Mouse (Mus musculus) forebrain, embryonic 12.5 days (tissue): ENCODE results near the gene Nrg4. TPM values are rescaled to one million over a fixed set of nuclear protein-coding genes. Genes with fewer than 3 reads are reported as not detected.

Experiments
- ATAC-seq: fragments of 200-750 bp; cut with Nextera tagmentation; 2 replicates; pipeline ENCODE4 v1.8.0; 2017; ENCODE audit warnings: moderate TSS enrichment; ENCODE audit not compliant: low FRiP score
- H3K27ac ChIP-seq: fragments of 300-500 bp; sonication (generic); 2 replicates; pipeline ENCODE4 v1.5.1; 2016; ENCODE audit warnings: mild to moderate bottlenecking
- H3K27me3 ChIP-seq: fragments of 300-500 bp; sonication (generic); 2 replicates; pipeline ENCODE4 v1.6.1; 2016; ENCODE audit warnings: mild to moderate bottlenecking
- H3K36me3 ChIP-seq: fragments of 300-500 bp; sonication (generic); replicated peaks from 2 replicates; pipeline ENCODE4 v1.6.1; 2016; ENCODE audit warnings: mild to moderate bottlenecking
- H3K4me1 ChIP-seq: fragments of 300-500 bp; sonication (generic); 2 replicates; pipeline ENCODE4 v1.6.1; 2016
- H3K4me2 ChIP-seq: fragments of 300-500 bp; sonication (generic); 2 replicates; pipeline ENCODE4 v1.6.1; 2016; ENCODE audit warnings: mild to moderate bottlenecking, moderate library complexity
- H3K4me3 ChIP-seq: fragments of 300-500 bp; sonication (generic); replicated peaks from 2 replicates; pipeline ENCODE4 v1.5.1; 2016; ENCODE audit warnings: mild to moderate bottlenecking
- H3K9ac ChIP-seq: fragments of 300-500 bp; sonication (generic); 2 replicates; pipeline ENCODE4 v1.6.1; 2016; ENCODE audit warnings: mild to moderate bottlenecking
- H3K9me3 ChIP-seq: fragments of 300-500 bp; sonication (generic); 2 replicates; pipeline ENCODE4 v1.6.1; 2016
- WGBS: fragments of 180-500 bp; shearing (Covaris S2); methylation state at CpG from one replicate; pipeline ENCODE4 v1.1.7; 2016; 5-methylcytosine and 5-hydroxymethylcytosine counted together
- polyA plus RNA-seq: library from polyadenylated mRNA; unstranded; fragments of >200 nt; fragmentation: Nextera tagmentation; extraction: Ambion mirVana; gene quantifications from 2 replicates; pipeline ENCODE4 v1.2.1, GENCODE M21; 2016

Gene Nrg4
- polyA plus RNA-seq, 1 experiment from 2014 or later, result 2.2 TPM

GRCm38 (mm10) chr9:55308455-55308854, 18.2 kb downstream of the Nrg4 start:
- Histone ChIP-seq H3K27ac (no peak overlapping the region), H3K4me2 (no peak overlapping the region), H3K4me3 (no peak overlapping the region), H3K4me1 (no peaks in the 10 kb centered on the region), H3K9me3 (no peaks in the 10 kb centered on the region), H3K27me3 (no peaks in the 10 kb centered on the region), H3K9ac (no peak overlapping the region), H3K36me3 (no peaks in the 10 kb centered on the region)
- ATAC-seq, result no peak
- 83% methylated on average over 5 of the region's 5 CpGs for WGBS

DNA sequence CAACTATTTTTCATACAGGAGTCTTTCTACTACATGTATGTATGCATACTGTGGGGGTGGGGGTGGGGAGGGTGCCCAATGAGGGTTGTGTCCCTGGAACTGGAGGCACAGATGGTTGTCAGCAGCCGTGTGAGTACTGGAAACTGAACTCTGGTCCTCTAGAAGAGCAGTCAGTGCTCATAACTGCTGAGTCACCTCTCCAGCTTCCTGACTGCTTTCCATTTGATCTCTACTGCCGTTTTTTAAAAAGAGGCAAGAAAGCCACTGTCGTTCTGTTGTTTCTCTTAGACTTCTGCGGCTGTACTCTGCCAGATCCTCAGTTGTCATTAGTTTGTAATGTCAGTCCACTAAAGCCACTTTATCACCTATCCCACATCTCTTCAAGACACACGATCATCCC, 19.1 kb downstream of the Nrg4 start:
- WGBS, result 79% methylated on average over 5 of the region's 5 CpGs
- H3K36me3 ChIP-seq, result no peaks in the 10 kb centered on the region
- no peak for ATAC-seq
- no peaks in the 10 kb centered on the region for H3K9me3 ChIP-seq
- no peak overlapping the region for H3K27ac ChIP-seq
- no peaks in the 10 kb centered on the region for H3K4me1 ChIP-seq
- no peak overlapping the region for H3K4me2 ChIP-seq
- H3K4me3 ChIP-seq, result no peak overlapping the region
- no peaks in the 10 kb centered on the region for H3K27me3 ChIP-seq
- no peak overlapping the region for H3K9ac ChIP-seq

DNA sequence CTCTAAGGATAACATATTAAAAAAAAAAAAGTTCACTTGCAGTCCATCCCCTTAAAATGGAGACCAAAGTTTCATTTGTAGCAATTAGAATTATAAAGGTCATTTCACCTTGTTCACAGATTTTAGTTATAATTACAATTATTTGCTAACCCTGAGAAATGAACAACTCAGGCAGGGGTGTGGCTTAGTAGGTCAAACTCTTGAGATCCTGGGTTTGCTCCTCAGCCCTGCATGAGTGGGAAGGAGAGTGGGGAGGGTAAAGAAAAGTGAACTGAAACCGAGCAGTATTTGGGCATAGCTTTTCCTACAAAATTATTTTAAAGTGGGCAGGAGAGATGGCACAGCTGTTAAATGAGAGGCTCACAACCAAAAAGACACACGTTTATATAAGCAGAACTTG, 19.6 kb downstream of the Nrg4 start:
- H3K4me1 ChIP-seq, result no peaks in the 10 kb centered on the region
- H3K9me3 ChIP-seq, result no peaks in the 10 kb centered on the region
- 60% methylated on average over 2 of the region's 2 CpGs for WGBS
- H3K27ac ChIP-seq, result no peak overlapping the region
- H3K9ac ChIP-seq, result no peak overlapping the region
- no peak for ATAC-seq
- no peak overlapping the region for H3K4me2 ChIP-seq
- H3K4me3 ChIP-seq, result no peak overlapping the region
- no peaks in the 10 kb centered on the region for H3K27me3 ChIP-seq
- H3K36me3 ChIP-seq, result no peaks in the 10 kb centered on the region

GRCm38 (mm10) chr9:55296221-55296620, 30.4 kb downstream of the Nrg4 start:
- Histone ChIP-seq H3K27ac (no peak overlapping the region), H3K4me2 (no peak overlapping the region), H3K9ac (no peak overlapping the region), H3K36me3 (no peaks in the 10 kb centered on the region), H3K4me1 (no peaks in the 10 kb centered on the region), H3K4me3 (no peak overlapping the region), H3K27me3 (no peaks in the 10 kb centered on the region), H3K9me3 (no peaks in the 10 kb centered on the region)
- 42% methylated on average over 2 of the region's 2 CpGs for WGBS
- no peak for ATAC-seq

DNA sequence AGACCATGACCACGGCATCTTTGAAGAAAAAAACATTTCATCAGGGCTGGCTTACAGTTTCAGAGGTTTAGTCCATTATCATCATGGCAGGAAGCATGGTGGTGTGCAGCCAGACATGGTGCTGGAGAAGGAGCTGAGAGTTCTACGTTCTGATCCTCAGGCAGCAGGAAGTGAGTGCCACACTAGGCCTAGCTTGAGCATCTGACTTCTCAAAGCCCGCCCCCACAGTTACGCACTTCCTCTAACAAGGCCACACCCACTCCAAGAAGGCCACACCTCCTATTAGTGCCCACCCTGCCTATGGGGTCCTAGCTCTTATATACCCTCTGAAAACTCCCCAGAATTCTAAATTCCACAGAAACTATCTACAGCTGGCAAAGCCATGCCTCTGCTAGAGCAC, 34.7 kb downstream of the Nrg4 start:
- no peak overlapping the region for H3K27ac ChIP-seq
- H3K27me3 ChIP-seq, result no peaks in the 10 kb centered on the region
- H3K4me2 ChIP-seq, result no peak overlapping the region
- H3K4me3 ChIP-seq, result no peak overlapping the region
- H3K9ac ChIP-seq, result no peak overlapping the region
- 91% methylated on average over 4 of the region's 4 CpGs for WGBS
- ATAC-seq, result no peak
- H3K36me3 ChIP-seq, result no peaks in the 10 kb centered on the region
- no peaks in the 10 kb centered on the region for H3K9me3 ChIP-seq
- H3K4me1 ChIP-seq, result no peaks in the 10 kb centered on the region

DNA sequence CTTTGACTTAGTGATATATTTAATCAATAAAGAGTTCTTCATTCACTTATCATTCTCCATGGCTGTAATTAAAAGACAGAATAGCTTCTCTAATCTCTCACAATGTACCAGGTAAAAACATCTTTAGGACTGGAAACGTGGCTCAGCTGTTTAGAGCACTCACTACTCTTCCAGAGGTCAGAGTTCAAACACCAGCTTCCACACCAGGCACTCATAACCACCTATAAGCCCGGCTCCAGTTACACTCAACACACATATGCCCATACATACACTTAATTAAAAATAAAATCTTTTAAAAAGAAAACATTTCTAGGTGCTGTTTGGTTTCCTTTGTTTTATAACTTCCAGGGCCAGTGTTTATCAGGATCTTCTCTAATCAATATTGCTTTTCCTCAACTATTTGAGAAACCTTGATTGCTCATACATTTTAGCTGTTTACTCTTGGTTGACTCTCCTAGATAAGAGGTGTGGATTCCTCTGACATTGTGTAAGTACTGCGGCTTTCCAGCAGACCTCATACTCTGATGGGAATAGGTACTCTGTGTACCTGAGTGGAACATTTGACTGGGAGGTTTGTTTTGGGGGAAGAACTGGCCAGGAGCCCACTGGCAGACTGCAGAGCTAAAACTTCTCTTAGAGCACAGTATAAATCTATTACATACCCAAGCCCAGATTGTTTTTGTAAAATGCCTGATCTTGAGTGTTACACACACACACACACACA, 37.0 kb downstream of the Nrg4 start:
- Histone ChIP-seq H3K27me3 (no peaks in the 10 kb centered on the region), H3K9me3 (no peaks in the 10 kb centered on the region), H3K4me3 (no peak overlapping the region), H3K4me2 (no peak overlapping the region), H3K27ac (no peak overlapping the region), H3K9ac (no peak overlapping the region), H3K4me1 (no peaks in the 10 kb centered on the region), H3K36me3 (no peaks in the 10 kb centered on the region)
- ATAC-seq, result no peak
- 68% methylated on average over 3 of the region's 3 CpGs for WGBS

DNA sequence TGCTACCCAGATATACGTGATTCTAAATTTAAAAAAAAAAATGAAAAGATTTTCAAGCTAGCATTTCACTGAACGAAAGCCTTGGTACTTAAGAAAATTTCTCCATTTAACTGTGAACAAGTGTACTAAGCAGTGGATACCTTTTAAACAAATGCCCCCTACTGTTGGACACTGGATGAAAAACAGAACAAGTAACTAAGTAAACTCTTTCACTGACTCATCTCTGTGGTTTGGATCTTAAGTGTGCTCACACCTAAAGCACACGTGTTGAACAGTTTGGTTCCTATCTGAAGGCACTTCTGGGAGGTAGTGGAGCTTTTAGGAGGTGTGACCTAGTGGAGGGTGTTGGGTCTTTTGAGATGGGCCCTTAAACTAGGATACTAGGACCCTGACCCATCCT, 41.4 kb downstream of the Nrg4 start:
- no peaks in the 10 kb centered on the region for H3K9me3 ChIP-seq
- H3K4me1 ChIP-seq, result peaks cover 3% of the 10 kb centered on the region; the same call in 1 of the 2 replicates
- no peak for ATAC-seq
- H3K4me3 ChIP-seq, result no peak overlapping the region
- WGBS, result 81% methylated on average over 3 of the region's 3 CpGs
- H3K27me3 ChIP-seq, result no peaks in the 10 kb centered on the region
- no peak overlapping the region for H3K9ac ChIP-seq
- H3K4me2 ChIP-seq, result no peak overlapping the region
- H3K27ac ChIP-seq, result no peak overlapping the region
- H3K36me3 ChIP-seq, result no peaks in the 10 kb centered on the region

DNA sequence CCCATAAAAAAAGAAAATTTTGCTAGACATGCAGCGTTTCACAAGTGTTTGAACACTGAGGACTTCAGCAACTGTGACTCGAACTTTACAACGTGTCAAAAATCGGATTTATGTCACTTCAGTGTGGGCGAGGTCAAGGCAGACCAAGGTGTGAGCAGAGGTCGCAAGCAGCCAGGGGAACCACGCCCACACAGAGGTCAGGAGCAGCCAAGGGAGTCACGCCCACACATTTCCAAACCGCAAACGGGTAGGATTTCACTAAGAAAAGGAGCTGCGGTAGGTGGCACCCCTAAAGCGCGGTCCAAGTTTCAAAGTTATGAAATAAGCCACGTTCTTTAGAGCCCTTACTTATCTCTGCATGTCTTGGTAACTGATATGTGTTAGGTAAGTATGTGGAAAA, 43.1 kb downstream of the Nrg4 start:
- Histone ChIP-seq H3K27ac (no peak overlapping the region), H3K9ac (no peak overlapping the region), H3K27me3 (no peaks in the 10 kb centered on the region), H3K4me3 (no peak overlapping the region), H3K4me1 (peaks cover 3% of the 10 kb centered on the region; the same call in 1 of the 2 replicates), H3K36me3 (no peaks in the 10 kb centered on the region), H3K4me2 (no peak overlapping the region), H3K9me3 (no peaks in the 10 kb centered on the region)
- 8% methylated on average over 14 of the region's 14 CpGs for WGBS
- ATAC-seq, result no peak

DNA sequence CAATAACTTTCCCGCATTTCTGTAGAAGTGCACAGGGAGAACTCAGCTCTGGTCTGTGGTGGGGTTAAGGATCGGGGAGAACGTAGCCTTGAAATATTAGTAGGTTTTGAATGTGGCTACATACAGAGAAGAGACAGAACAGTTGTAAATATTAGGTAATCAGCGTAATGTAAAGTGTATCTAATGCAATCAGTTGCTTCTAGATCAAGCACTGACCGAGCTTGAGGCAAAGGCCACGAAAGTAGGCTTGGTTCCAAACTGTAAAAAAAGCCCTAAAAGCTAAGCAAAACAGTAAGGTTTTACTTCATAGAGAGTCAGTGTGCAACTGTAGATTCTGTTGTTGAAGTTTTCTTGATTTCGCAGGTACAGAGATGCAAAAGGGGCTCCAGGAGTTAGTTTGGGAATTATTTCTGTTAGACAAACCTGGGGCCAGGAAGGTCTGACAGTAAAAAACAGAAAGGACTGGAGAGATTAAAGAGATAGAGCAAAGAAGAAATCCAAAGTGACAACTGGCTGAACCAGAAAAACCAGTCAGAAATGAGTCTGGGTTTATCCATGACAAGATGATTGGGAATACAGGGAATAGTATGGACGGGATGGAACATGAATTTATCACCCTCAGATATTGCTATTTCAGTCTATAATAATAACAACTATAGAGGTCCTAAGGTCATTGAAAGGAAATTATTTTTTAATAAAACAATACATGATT, 47.4 kb downstream of the Nrg4 start:
- Histone ChIP-seq H3K9ac (no peak overlapping the region), H3K4me3 (no peak overlapping the region), H3K4me1 (peaks cover 3% of the 10 kb centered on the region; the same call in 1 of the 2 replicates), H3K36me3 (no peaks in the 10 kb centered on the region), H3K9me3 (no peaks in the 10 kb centered on the region), H3K27ac (no peak overlapping the region), H3K27me3 (no peaks in the 10 kb centered on the region), H3K4me2 (no peak overlapping the region)
- ATAC-seq, result no peak
- WGBS, result 90% methylated on average over 8 of the region's 8 CpGs

DNA sequence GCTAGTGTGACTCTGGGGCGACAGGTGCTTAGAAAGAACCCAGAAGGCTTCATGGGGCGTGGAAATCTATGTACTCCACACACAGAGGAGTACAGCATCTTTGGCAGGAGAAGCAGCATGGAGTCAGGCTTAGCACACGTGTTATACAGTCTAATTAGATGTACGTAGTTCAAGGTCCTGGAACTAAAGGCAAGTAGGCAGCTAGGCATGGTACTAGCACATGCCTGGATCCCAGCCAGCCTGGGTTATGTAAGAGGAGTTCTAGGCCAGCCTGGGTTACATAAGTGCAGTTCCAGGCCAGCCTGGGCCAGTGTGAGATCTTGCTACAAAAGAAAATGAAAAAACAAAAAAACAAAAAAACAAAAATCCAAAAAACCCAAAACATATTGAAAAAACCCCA, 49.1 kb downstream of the Nrg4 start:
- Histone ChIP-seq H3K4me1 (no peaks in the 10 kb centered on the region), H3K4me3 (no peak overlapping the region), H3K27me3 (no peaks in the 10 kb centered on the region), H3K27ac (no peak overlapping the region), H3K9me3 (no peaks in the 10 kb centered on the region), H3K4me2 (no peak overlapping the region), H3K9ac (no peak overlapping the region), H3K36me3 (no peaks in the 10 kb centered on the region)
- WGBS, result 82% methylated on average over 4 of the region's 4 CpGs
- ATAC-seq, result no peak

GRCm38 (mm10) chr9:55273906-55274305, 52.7 kb downstream of the Nrg4 start:
- no peaks in the 10 kb centered on the region for H3K9me3 ChIP-seq
- H3K36me3 ChIP-seq, result no peaks in the 10 kb centered on the region
- no peak overlapping the region for H3K9ac ChIP-seq
- H3K27me3 ChIP-seq, result no peaks in the 10 kb centered on the region
- no peak overlapping the region for H3K4me3 ChIP-seq
- H3K27ac ChIP-seq, result no peak overlapping the region
- WGBS, result 35% methylated on average over 4 of the region's 4 CpGs
- no peak overlapping the region for H3K4me2 ChIP-seq
- ATAC-seq, result no peak
- no peaks in the 10 kb centered on the region for H3K4me1 ChIP-seq

GRCm38 (mm10) chr9:55271960-55272560, 54.6 kb downstream of the Nrg4 start:
- H3K9ac ChIP-seq, result no peak overlapping the region
- no peaks in the 10 kb centered on the region for H3K27me3 ChIP-seq
- 63% methylated on average over 5 of the region's 5 CpGs for WGBS
- no peak overlapping the region for H3K27ac ChIP-seq
- no peaks in the 10 kb centered on the region for H3K9me3 ChIP-seq
- no peak overlapping the region for H3K4me3 ChIP-seq
- no peaks in the 10 kb centered on the region for H3K4me1 ChIP-seq
- no peak for ATAC-seq
- H3K4me2 ChIP-seq, result no peak overlapping the region
- no peaks in the 10 kb centered on the region for H3K36me3 ChIP-seq
